Mouse (Mus musculus) heart, embryonic 14.5 days (tissue): Measurements from ENCODE around the gene Tmppe. TPM values are rescaled to one million over a fixed set of nuclear protein-coding genes. Genes with fewer than 3 reads are reported as not detected.

Experiments
- ATAC-seq: fragments of 200-750 bp; cut with Nextera tagmentation; 2 replicates; pipeline ENCODE4 v1.8.0; 2017; ENCODE audit warnings: low read depth, moderate TSS enrichment; ENCODE audit not compliant: insufficient number of reproducible peaks, insufficient read depth, low FRiP score
- H3K27ac ChIP-seq, 2 experiments: fragments of 200-500 bp in 1 of 2; fragments of 300-500 bp in 1 of 2; sonication (generic) in 1 of 2; replicated peaks in 1 of 2; 2 replicates each; pipeline ENCODE4 v1.5.1; 2012 to 2014; ENCODE audit warnings: low read depth in 2 of 2, low read length in 2 of 2, control low read depth in 1 of 2, mild to moderate bottlenecking in 1 of 2, mixed read lengths in 1 of 2; ENCODE audit not compliant: control insufficient read depth in 1 of 2, insufficient read depth in 1 of 2
- H3K27me3 ChIP-seq: fragments of 300-500 bp; sonication (generic); 2 replicates; pipeline ENCODE4 v1.6.1; 2014; ENCODE audit warnings: mild to moderate bottlenecking, low read length, control low read depth; ENCODE audit not compliant: control insufficient read depth, insufficient read depth
- H3K36me3 ChIP-seq: fragments of 300-500 bp; sonication (generic); 2 replicates; pipeline ENCODE4 v1.6.1; 2014; ENCODE audit warnings: mild to moderate bottlenecking, control low read depth, low read length, mixed read lengths; ENCODE audit not compliant: control insufficient read depth, insufficient read depth
- H3K4me1 ChIP-seq, 2 experiments: fragments of 200-500 bp in 1 of 2; fragments of 300-500 bp in 1 of 2; sonication (generic) in 1 of 2; 2 replicates each; pipeline ENCODE4 v1.6.1; 2012 to 2014; ENCODE audit warnings: low read length in 2 of 2, control low read depth in 1 of 2, mixed read lengths in 1 of 2; ENCODE audit not compliant: control insufficient read depth in 2 of 2, insufficient read depth in 2 of 2
- H3K4me2 ChIP-seq: fragments of 300-500 bp; sonication (generic); 2 replicates; pipeline ENCODE4 v1.6.1; 2014; ENCODE audit warnings: mild to moderate bottlenecking, low read length
- H3K4me3 ChIP-seq, 2 experiments: fragments of 200-500 bp in 1 of 2; fragments of 300-500 bp in 1 of 2; sonication (generic) in 1 of 2; 2 replicates each; pipeline ENCODE4 v1.5.1; 2012 to 2014; ENCODE audit warnings: low read length in 2 of 2, mild to moderate bottlenecking in 2 of 2, control low read depth in 1 of 2, low read depth in 1 of 2, moderate library complexity in 1 of 2; ENCODE audit not compliant: control insufficient read depth in 1 of 2, insufficient read depth in 1 of 2
- H3K9ac ChIP-seq: fragments of 300-500 bp; sonication (generic); 2 replicates; pipeline ENCODE4 v1.6.1; 2014; ENCODE audit warnings: mild to moderate bottlenecking, low read length
- H3K9me3 ChIP-seq: fragments of 300-500 bp; sonication (generic); 2 replicates; pipeline ENCODE4 v1.6.1; 2016; ENCODE audit warnings: low read length, control low read depth; ENCODE audit not compliant: control insufficient read depth
- WGBS: fragments of 180-500 bp; shearing (Covaris S2); extraction: QIAGEN DNeasy Blood & Tissue Kit; methylation state at CpG from one replicate; pipeline ENCODE4 v1.1.7; 2014; 5-methylcytosine and 5-hydroxymethylcytosine counted together
- polyA plus RNA-seq: library from polyadenylated mRNA; unstranded; fragments of >200 nt; fragmentation: Nextera tagmentation; extraction: Ambion mirVana; gene quantifications from 2 replicates; pipeline ENCODE4 v1.2.1, GENCODE M21; 2014

The Tmppe gene
- polyA plus RNA-seq, 1 experiment from 2014 or later: 3.0 TPM

- Histone ChIP-seq H3K9me3 (no peaks in the 10 kb centered on the region), H3K27me3 (no peaks in the 10 kb centered on the region), H3K36me3 (peaks cover 7% of the 10 kb centered on the region), H3K9ac (no peak overlapping the region), H3K4me2 (no peak overlapping the region), H3K4me3 (no peak overlapping the region), H3K4me1 (peaks cover 5 to 8% of the 10 kb centered on the region in 2 experiments), H3K27ac (no peak overlapping the region)
- no peak for ATAC-seq
- 87% methylated on average over 12 of the region's 12 CpGs for WGBS
Observed at GRCm38 (mm10) chr9:114399680-114400079, 1.2 kb upstream of the Tmppe start.

GRCm38 (mm10) chr9:114400588-114400948 is 337 bp upstream of the Tmppe start:
- H3K4me1 ChIP-seq: peaks cover 5 to 8% of the 10 kb centered on the region in 2 experiments
- peak overlapping the region; percentile 68 for H3K4me2 ChIP-seq
- no peaks in the 10 kb centered on the region for H3K9me3 ChIP-seq
- peaks cover 16% of the 10 kb centered on the region for H3K36me3 ChIP-seq
- H3K9ac ChIP-seq: peak overlapping the region; percentile 95
- H3K27ac ChIP-seq: peak overlapping the region; percentile 50 to 92
- WGBS: 26% methylated on average over 5 of the region's 5 CpGs
- H3K27me3 ChIP-seq: no peaks in the 10 kb centered on the region
- peak overlapping the region; percentile 87 to 91 for H3K4me3 ChIP-seq
- ATAC-seq: no peak

GRCm38 (mm10) chr9:114401685-114402080 is 778 bp downstream of the Tmppe start:
- H3K27me3 ChIP-seq: no peaks in the 10 kb centered on the region
- H3K9me3 ChIP-seq: no peaks in the 10 kb centered on the region
- 4% methylated on average over 16 of the region's 16 CpGs for WGBS
- peaks cover 5 to 8% of the 10 kb centered on the region in 2 experiments for H3K4me1 ChIP-seq
- H3K4me3 ChIP-seq: peak overlapping the region; percentile 87 to 91
- H3K4me2 ChIP-seq: peak overlapping the region; percentile 68
- peak overlapping the region; percentile 95 for H3K9ac ChIP-seq
- H3K36me3 ChIP-seq: peaks cover 27% of the 10 kb centered on the region
- no peak for ATAC-seq
- H3K27ac ChIP-seq: peak overlapping the region; percentile 91 to 92

GRCm38 (mm10) chr9:114407676-114408075 is 6.8 kb downstream of the Tmppe start:
- ATAC-seq: no peak
- Histone ChIP-seq H3K36me3 (peaks cover 72% of the 10 kb centered on the region), H3K9ac (no peak overlapping the region), H3K27me3 (no peaks in the 10 kb centered on the region), H3K27ac (no peak overlapping the region), H3K9me3 (peaks cover 5% of the 10 kb centered on the region), H3K4me3 (no peak overlapping the region), H3K4me1 (peaks cover 6% of the 10 kb centered on the region in 2 experiments), H3K4me2 (no peak overlapping the region)
- WGBS: 85% methylated on average over 2 of the region's 2 CpGs

- 94% methylated on average over 11 of the region's 11 CpGs for WGBS
- no peak overlapping the region for H3K4me2 ChIP-seq
- peaks cover 63% of the 10 kb centered on the region for H3K36me3 ChIP-seq
- H3K27ac ChIP-seq: no peak overlapping the region
- H3K9me3 ChIP-seq: peaks cover 5% of the 10 kb centered on the region
- no peak for ATAC-seq
- no peak overlapping the region for H3K9ac ChIP-seq
- no peaks in the 10 kb centered on the region for H3K27me3 ChIP-seq
- H3K4me1 ChIP-seq: peaks cover 7 to 8% of the 10 kb centered on the region in 2 experiments
- H3K4me3 ChIP-seq: no peak overlapping the region
Observed at GRCm38 (mm10) chr9:114410313-114410862, 9.5 kb downstream of the Tmppe start.

GRCm38 (mm10) chr9:114411295-114411694 is 10.4 kb downstream of the Tmppe start:
- peaks cover 54% of the 10 kb centered on the region for H3K36me3 ChIP-seq
- no peak overlapping the region for H3K9ac ChIP-seq
- H3K4me1 ChIP-seq: peaks cover 7 to 8% of the 10 kb centered on the region in 2 experiments
- no peak overlapping the region for H3K27ac ChIP-seq
- no peak for ATAC-seq
- H3K4me3 ChIP-seq: no peak overlapping the region
- H3K4me2 ChIP-seq: no peak overlapping the region
- peaks cover 5% of the 10 kb centered on the region for H3K9me3 ChIP-seq
- H3K27me3 ChIP-seq: no peaks in the 10 kb centered on the region
- whole genome bisulfite sequencing: 88% methylated on average over 5 of the region's 5 CpGs

GRCm38 (mm10) chr9:114412406-114412805 is 11.5 kb downstream of the Tmppe start:
- no peaks in the 10 kb centered on the region for H3K27me3 ChIP-seq
- H3K9me3 ChIP-seq: peaks cover 5% of the 10 kb centered on the region
- 40% methylated on average over 9 of the region's 9 CpGs for WGBS
- no peak overlapping the region for H3K9ac ChIP-seq
- ATAC-seq: no peak
- no peak overlapping the region for H3K4me3 ChIP-seq
- H3K36me3 ChIP-seq: peaks cover 50% of the 10 kb centered on the region
- H3K4me1 ChIP-seq: peaks cover 7 to 8% of the 10 kb centered on the region in 2 experiments
- no peak overlapping the region for H3K4me2 ChIP-seq
- no peak overlapping the region; a peak in 1 of 4 replicates for H3K27ac ChIP-seq

GRCm38 (mm10) chr9:114413866-114414265 is 13.0 kb downstream of the Tmppe start:
- H3K9me3 ChIP-seq: peaks cover 5% of the 10 kb centered on the region
- H3K36me3 ChIP-seq: peaks cover 39% of the 10 kb centered on the region
- peaks cover 7 to 8% of the 10 kb centered on the region in 2 experiments for H3K4me1 ChIP-seq
- WGBS: 80% methylated on average over 12 of the region's 12 CpGs
- no peak for ATAC-seq
- H3K9ac ChIP-seq: no peak overlapping the region
- H3K27me3 ChIP-seq: no peaks in the 10 kb centered on the region
- no peak overlapping the region for H3K27ac ChIP-seq
- H3K4me3 ChIP-seq: no peak overlapping the region
- H3K4me2 ChIP-seq: no peak overlapping the region
